Mouse (Mus musculus) neural tube, embryonic 14.5 days (tissue): Measurements from ENCODE around the gene Hist1h3f. TPM values are rescaled to one million over a fixed set of nuclear protein-coding genes. Genes with fewer than 3 reads are reported as not detected.
"Not testable (repeated sequence)": the region's sequence is repeated elsewhere in the genome, so short reads cannot be mapped to it uniquely, and the experiment has no call there.

Source experiments
- ATAC-seq: fragments of 200-750 bp; cut with Nextera tagmentation; 2 replicates; pipeline ENCODE4 v1.8.0; 2017; ENCODE audit warnings: low read depth, mild to moderate bottlenecking, moderate TSS enrichment, moderate library complexity
- H3K27ac ChIP-seq: fragments of 300-500 bp; sonication (generic); 2 replicates; pipeline ENCODE4 v1.5.1; 2014; ENCODE audit warnings: low read depth, mild to moderate bottlenecking, control low read depth, low read length, moderate library complexity, mixed read lengths
- H3K27me3 ChIP-seq: fragments of 300-500 bp; sonication (generic); 2 replicates; pipeline ENCODE4 v1.6.1; 2014; ENCODE audit warnings: low read length; ENCODE audit not compliant: control insufficient read depth, insufficient read depth
- H3K36me3 ChIP-seq: fragments of 300-500 bp; sonication (generic); 2 replicates; pipeline ENCODE4 v1.6.1; 2014; ENCODE audit warnings: low read length, mixed read lengths; ENCODE audit not compliant: control insufficient read depth, insufficient read depth
- H3K4me1 ChIP-seq: fragments of 300-500 bp; sonication (generic); 2 replicates; pipeline ENCODE4 v1.6.1; 2014; ENCODE audit warnings: low read length; ENCODE audit not compliant: control insufficient read depth, insufficient read depth
- H3K4me2 ChIP-seq: fragments of 300-500 bp; sonication (generic); 2 replicates; pipeline ENCODE4 v1.6.1; 2014; ENCODE audit warnings: mild to moderate bottlenecking, low read depth, low read length, control low read depth
- H3K4me3 ChIP-seq: fragments of 300-500 bp; sonication (generic); 2 replicates; pipeline ENCODE4 v1.5.1; 2014; ENCODE audit warnings: low read depth, low read length, control low read depth, mixed read lengths
- H3K9ac ChIP-seq: fragments of 300-500 bp; sonication (generic); replicated peaks from 2 replicates; pipeline ENCODE4 v1.6.1; 2014; ENCODE audit warnings: low read depth, mild to moderate bottlenecking, control low read depth, low read length, mixed read lengths
- H3K9me3 ChIP-seq: fragments of 300-500 bp; sonication (generic); 2 replicates; pipeline ENCODE4 v1.6.1; 2016; ENCODE audit warnings: low read length; ENCODE audit not compliant: control insufficient read depth
- WGBS: fragments of 180-500 bp; shearing (Covaris S2); extraction: QIAGEN DNeasy Blood & Tissue Kit; methylation state at CpG from one replicate; pipeline ENCODE4 v1.1.7; 2014; 5-methylcytosine and 5-hydroxymethylcytosine counted together
- polyA plus RNA-seq: library from polyadenylated mRNA; unstranded; fragments of >200 nt; fragmentation: Nextera tagmentation; extraction: Ambion mirVana; gene quantifications from 2 replicates; pipeline ENCODE4 v1.2.1, GENCODE M21; 2014

Gene Hist1h3f
- polyA plus RNA-seq, 1 experiment from 2014 or later = not detected

DNA sequence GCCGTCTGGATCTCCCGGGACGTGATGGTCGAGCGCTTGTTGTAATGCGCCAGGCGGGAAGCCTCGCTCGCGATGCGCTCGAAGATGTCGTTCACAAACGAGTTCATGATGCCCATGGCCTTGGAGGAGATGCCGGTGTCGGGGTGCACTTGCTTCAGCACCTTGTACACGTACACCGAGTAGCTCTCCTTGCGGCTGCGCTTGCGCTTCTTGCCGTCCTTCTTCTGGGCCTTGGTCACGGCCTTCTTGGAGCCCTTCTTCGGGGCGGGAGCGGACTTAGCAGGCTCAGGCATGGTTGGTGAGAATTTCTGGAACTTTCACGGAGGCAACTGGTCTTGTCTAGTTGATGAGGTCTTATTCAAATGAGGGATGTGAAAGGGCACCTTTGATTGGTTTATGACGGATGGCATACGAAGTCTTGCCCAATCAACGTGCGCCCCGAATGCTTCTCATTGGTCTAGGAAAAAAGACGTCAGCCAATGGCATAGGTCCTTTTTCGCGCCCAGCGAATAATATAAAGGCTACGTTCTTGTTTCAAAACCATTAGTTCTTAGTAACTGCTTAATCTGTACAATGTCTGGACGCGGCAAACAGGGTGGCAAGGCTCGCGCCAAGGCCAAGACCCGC, 30.2 kb downstream of the Hist1h3f start, which contains the start of the genes Hist1h2bf and Hist1h2ad:
Gene Hist1h2bf (minus strand): TSS at position 299 of the 627 bp plus-strand sequence.
Gene Hist1h2ad (plus strand): TSS at position 484 of the 627 bp plus-strand sequence.
- H3K27me3 ChIP-seq, H3K9me3 ChIP-seq, H3K36me3 ChIP-seq: not testable (repeated sequence)
- ATAC-seq = peak; percentile 93
- H3K4me1 ChIP-seq = peaks cover 38% of the 10 kb centered on the region
- peak within 1 kb of the TSS; percentile 73 for H3K4me2 ChIP-seq
- WGBS = 1% methylated on average over 22 of the region's 42 CpGs
- peak within 1 kb of the TSS; percentile 75; the same call in 1 of the 2 replicates for H3K27ac ChIP-seq
- peak within 1 kb of the TSS; percentile 32 for H3K4me3 ChIP-seq
- 0 out of 2 replicates have a peak within 1 kb of the TSS, but pooled peaks have one; percentile 12 for H3K9ac ChIP-seq

DNA sequence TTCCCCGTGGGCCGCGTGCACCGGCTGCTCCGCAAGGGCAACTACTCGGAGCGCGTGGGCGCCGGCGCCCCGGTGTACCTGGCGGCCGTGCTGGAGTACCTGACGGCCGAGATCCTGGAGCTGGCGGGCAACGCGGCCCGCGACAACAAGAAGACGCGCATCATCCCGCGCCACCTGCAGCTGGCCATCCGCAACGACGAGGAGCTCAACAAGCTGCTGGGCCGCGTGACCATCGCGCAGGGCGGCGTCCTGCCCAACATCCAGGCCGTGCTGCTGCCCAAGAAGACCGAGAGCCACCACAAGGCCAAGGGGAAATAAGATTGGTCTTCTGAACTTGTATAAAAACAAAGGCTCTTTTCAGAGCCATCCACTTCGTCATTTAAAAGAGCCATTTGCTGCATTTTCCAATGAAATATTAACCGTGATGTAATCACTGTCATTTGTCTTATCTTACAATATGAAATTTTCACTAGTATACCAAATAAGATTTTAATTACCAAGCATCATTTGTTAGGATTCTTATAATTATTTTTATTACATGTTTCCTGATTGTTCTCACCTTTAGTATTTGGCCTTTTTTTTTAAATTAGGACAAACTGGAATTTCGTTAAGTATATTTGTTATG, 30.8 kb downstream of the Hist1h3f start:
- H3K9ac ChIP-seq, H3K36me3 ChIP-seq, ATAC-seq, H3K9me3 ChIP-seq, H3K27me3 ChIP-seq: not testable (repeated sequence)
- Histone ChIP-seq H3K4me2 (peak overlapping the region; percentile 73), H3K4me1 (peaks cover 38% of the 10 kb centered on the region), H3K4me3 (peak overlapping the region; percentile 25), H3K27ac (peak overlapping the region; percentile 75; the same call in 1 of the 2 replicates)
- WGBS = 1% methylated on average over 5 of the region's 39 CpGs

DNA sequence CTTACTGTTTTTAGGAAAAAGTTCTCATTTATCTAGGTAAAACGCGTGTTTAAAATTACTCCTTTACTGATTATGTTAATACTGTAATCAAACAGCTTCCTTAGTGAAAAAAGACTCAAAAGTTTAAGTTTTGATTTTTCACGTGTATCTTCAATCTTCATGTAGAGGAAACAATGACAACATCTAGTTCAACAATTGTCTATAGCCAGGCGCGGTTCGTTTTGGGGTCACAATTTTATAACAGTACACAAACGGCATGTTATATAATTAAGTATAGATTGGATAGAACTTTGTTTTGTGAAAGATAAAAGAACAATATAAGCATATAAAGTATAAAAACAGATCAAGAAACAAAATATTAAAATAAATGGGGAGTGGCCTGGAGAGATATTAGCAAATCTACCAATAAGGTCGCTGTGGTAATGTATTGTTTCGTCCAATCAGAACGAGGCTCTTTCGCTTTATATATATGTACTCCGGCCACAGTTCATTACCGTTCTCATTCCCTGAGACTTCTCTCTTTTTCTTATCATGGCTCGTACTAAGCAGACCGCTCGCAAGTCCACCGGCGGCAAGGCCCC, 31.5 kb downstream of the Hist1h3f start, which contains the start of gene Hist1h3d:
Gene Hist1h3d (plus strand): TSS at position 493 of the 581 bp plus-strand sequence.
- Histone ChIP-seq H3K4me1 (peaks cover 33% of the 10 kb centered on the region), H3K27me3 (no peaks in the 10 kb centered on the region), H3K9me3 (no peaks in the 10 kb centered on the region), H3K4me3 (peak within 1 kb of the TSS; percentile 32), H3K9ac (peak within 1 kb of the TSS; percentile 46), H3K36me3 (no peaks in the 10 kb centered on the region), H3K27ac (no peak within 1 kb of the TSS), H3K4me2 (peak within 1 kb of the TSS; percentile 62)
- WGBS = under 1% methylated on average over 18 of the region's 18 CpGs
- peak; percentile 53 for ATAC-seq

DNA sequence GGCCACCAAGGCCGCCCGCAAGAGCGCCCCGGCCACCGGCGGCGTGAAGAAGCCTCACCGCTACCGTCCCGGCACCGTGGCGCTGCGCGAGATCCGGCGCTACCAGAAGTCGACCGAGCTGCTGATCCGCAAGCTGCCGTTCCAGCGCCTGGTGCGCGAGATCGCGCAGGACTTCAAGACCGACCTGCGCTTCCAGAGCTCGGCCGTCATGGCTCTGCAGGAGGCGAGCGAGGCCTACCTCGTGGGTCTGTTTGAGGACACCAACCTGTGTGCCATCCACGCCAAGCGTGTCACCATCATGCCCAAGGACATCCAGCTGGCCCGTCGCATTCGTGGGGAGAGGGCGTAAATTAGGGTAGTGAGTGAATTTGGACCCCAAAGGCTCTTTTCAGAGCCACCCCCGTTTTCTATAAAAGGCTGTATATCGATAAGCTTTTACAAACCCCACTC, 32.0 kb downstream of the Hist1h3f start:
- not testable (repeated sequence) for ATAC-seq, H3K27me3 ChIP-seq, H3K27ac ChIP-seq, H3K9me3 ChIP-seq, H3K36me3 ChIP-seq
- Histone ChIP-seq H3K4me3 (peak overlapping the region; percentile 32), H3K9ac (peak overlapping the region; percentile 46), H3K4me1 (peaks cover 32% of the 10 kb centered on the region), H3K4me2 (peak overlapping the region; percentile 62)
- under 1% methylated on average over 11 of the region's 40 CpGs for WGBS

DNA sequence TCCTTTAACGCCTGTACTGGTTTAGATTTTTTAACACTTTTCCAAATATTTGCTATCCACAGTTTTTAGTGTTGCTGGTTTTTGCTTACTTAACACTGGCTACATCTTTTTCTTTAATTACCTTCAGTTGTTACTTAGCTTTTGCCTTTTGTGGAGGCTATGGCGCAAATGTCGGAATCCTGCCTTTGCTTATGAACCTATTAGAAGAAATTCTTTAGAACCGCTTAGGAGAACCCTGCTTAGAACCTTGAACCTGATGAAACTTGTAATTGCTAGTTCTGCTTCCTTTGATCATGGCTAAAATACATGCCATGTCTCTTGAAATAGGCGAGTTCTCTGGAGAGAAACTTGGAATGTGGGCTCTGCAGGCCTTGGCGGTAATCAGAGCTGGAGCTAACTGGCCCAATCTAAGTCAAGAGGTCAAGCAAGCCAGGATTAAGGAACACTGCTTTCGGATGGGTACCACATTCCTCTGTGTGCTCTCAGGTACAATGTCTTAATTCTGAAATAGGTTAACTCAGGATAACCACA, 32.6 kb downstream of the Hist1h3f start:
- ATAC-seq = no peak
- Histone ChIP-seq H3K4me2 (peak overlapping the region; percentile 62), H3K9me3 (no peaks in the 10 kb centered on the region), H3K27ac (no peak overlapping the region), H3K36me3 (no peaks in the 10 kb centered on the region), H3K4me1 (peaks cover 32% of the 10 kb centered on the region), H3K4me3 (peak overlapping the region; percentile 32), H3K9ac (peak overlapping the region; percentile 46), H3K27me3 (no peaks in the 10 kb centered on the region)
- WGBS = 7% methylated on average over 7 of the region's 7 CpGs

DNA sequence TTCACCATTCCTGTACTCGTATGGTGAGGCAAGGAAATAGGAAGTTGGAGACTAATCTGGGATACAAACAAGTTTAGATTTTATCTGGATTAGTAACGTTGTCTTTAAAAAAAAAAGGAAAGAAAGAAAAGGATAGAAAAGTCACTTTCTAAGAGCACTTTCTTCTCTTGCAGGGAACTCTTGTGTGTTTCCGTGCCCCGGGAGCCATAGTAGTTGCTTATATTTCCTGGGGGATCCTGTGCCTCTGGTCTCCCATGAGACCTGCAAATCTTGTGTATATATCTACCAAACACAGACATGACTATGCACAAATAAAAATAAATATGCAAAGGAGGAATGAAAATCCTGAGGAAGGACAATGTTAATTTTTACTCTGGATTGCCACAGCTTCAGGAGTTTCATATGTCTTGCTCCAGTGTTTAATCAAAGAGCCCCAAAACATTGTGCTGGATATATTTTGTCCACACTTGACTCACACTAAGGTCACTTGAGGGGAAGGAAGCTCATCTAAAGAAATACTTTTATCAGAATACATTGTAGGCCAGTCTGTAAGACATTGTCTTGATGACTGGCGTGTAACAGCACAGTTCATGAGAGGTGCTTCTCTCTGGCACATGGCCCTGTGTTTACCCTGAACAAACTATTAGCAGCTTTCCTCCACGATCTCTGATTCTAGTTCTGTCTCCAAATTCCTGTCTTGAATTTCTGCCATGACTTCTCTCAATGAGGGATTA, 33.2 kb downstream of the Hist1h3f start:
- H3K27me3 ChIP-seq = no peaks in the 10 kb centered on the region
- no peaks in the 10 kb centered on the region for H3K9me3 ChIP-seq
- ATAC-seq = no peak
- no peaks in the 10 kb centered on the region for H3K36me3 ChIP-seq
- 59% methylated on average over 6 of the region's 6 CpGs for WGBS
- peaks cover 33% of the 10 kb centered on the region for H3K4me1 ChIP-seq
- H3K27ac ChIP-seq = no peak overlapping the region
- H3K9ac ChIP-seq = no peak overlapping the region
- peak overlapping the region; percentile 62; the same call in 1 of the 2 replicates for H3K4me2 ChIP-seq
- H3K4me3 ChIP-seq = peak overlapping the region; percentile 32; the same call in 1 of the 2 replicates

DNA sequence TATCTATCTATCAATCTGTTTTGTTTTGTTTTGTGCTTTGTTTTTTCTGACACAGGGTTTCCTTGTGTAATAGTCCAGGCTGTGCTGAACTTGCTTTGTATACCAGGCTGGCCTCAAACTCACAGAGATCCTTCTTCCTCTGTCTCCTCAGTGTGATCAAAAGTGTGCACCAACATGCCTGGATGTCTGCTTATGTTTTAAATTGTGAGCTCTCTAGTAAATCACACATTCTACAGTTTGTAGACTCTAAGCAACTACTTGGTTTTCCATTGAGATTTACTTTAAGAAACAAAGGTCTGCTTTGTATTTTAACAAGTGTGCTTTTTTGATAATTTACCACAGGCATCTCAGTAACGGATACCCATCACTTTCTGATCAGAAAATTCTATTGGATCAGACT, 34.0 kb downstream of the Hist1h3f start:
- H3K9me3 ChIP-seq = no peaks in the 10 kb centered on the region
- no peak overlapping the region for H3K4me2 ChIP-seq
- 95% methylated on average over 1 of the region's 1 CpGs for WGBS
- no peak overlapping the region for H3K4me3 ChIP-seq
- no peak overlapping the region for H3K9ac ChIP-seq
- no peak for ATAC-seq
- H3K4me1 ChIP-seq = peaks cover 31% of the 10 kb centered on the region
- no peaks in the 10 kb centered on the region for H3K27me3 ChIP-seq
- no peak overlapping the region for H3K27ac ChIP-seq
- no peaks in the 10 kb centered on the region for H3K36me3 ChIP-seq

DNA sequence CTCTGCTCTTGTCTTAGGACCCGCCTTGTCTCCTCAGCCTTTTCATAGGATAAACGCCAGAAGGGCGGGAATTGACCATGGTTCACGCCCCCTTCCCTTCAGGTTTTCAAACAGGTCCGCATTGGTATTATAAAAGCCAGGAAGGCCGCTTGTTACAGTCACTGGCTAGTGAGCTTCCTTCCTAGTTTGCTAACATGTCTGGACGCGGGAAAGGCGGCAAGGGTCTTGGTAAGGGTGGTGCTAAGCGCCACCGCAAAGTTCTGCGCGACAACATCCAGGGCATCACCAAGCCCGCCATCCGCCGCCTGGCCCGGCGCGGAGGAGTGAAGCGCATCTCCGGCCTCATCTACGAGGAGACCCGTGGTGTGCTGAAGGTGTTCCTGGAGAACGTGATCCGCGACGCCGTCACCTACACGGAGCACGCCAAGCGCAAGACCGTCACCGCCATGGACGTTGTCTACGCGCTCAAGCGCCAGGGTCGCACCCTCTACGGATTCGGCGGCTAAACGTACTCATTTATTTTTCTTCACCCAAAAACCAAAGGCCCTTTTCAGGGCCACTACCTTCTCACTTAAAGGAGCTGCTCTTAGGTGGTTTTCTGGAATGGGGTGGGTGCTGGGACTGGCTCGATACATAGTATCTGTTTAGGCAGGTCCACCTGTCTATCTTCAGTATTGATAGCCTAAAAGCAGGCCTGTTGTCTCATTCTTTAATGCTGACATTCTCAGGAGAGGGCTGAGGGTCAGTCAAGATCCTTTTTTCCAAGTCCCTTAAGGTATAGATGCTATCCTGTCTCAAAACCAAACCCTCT, 37.8 kb downstream of the Hist1h3f start, which contains the start of gene Hist1h4d:
Gene Hist1h4d (plus strand): TSS at position 191 of the 811 bp plus-strand sequence.
- H3K9ac ChIP-seq = peak within 1 kb of the TSS; percentile 52
- H3K4me3 ChIP-seq = peak within 1 kb of the TSS; percentile 43
- WGBS = under 1% methylated on average over 43 of the region's 43 CpGs
- ATAC-seq = peak; percentile 92
- no peaks in the 10 kb centered on the region for H3K27me3 ChIP-seq
- H3K9me3 ChIP-seq = no peaks in the 10 kb centered on the region
- H3K36me3 ChIP-seq = no peaks in the 10 kb centered on the region
- H3K4me2 ChIP-seq = peak within 1 kb of the TSS; percentile 92
- peaks cover 26% of the 10 kb centered on the region for H3K4me1 ChIP-seq
- H3K27ac ChIP-seq = peak within 1 kb of the TSS; percentile 41
